Mouse (Mus musculus) brain, embryonic 14.5 days (tissue): ENCODE measurements at regions not wholly inside any gene's neighbourhood (a gene's known extent, or its start where the extent isn't known, plus 50 kb on each side); places are given as distances from the start of the nearest gene placed in this dataset.

ENCODE experiments used
- CTCF ChIP-seq: fragments of 200-500 bp; IDR thresholded peaks from 2 replicates; pipeline ENCODE4 v1.5.1; 2012; ENCODE audit warnings: inconsistent platforms, mild to moderate bottlenecking, moderate library complexity, borderline replicate concordance; ENCODE audit not compliant: insufficient read depth, insufficient read length; ENCODE audit errors: extremely low read depth
- POLR2A ChIP-seq: fragments of 200-500 bp; IDR thresholded peaks from 2 replicates; pipeline ENCODE4 v1.6.1; 2012; ENCODE audit warnings: mild to moderate bottlenecking, inconsistent platforms, borderline replicate concordance; ENCODE audit not compliant: poor library complexity, insufficient read depth, insufficient read length, severe bottlenecking; ENCODE audit errors: extremely low read depth

DNA sequence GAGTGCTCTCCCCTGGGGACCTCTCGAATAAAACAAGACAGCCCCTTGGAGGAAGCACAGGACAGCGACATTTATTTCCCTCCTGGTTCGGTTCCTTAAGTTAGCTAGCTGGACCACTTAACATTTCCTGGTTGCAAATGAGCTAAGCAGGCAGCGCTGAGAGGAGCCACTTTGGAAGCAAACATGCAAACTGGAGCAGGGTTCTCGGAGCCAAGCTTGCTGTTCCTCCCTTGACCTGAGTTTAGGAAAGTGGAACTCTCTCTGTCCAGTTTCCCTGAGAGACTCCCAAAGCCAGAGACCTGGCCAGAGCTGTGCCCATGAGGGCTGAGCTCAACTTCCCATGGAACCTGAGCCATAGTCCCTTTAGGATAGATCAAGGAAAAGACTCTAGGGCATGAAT lies 219.4 kb upstream of the Mgmt start:
- TF ChIP-seq CTCF (no peak), POLR2A (no peak)
